Mouse (Mus musculus): ENCODE measurements around the gene Rgr.

GRCm38 (mm10) chr14:37027951-37028350, 20.8 kb downstream of the Rgr start:
- TF ChIP-seq CTCF (IDR thresholded peaks at IDR 0.05; ENCODE audit: low read depth) (no peak), EP300 (IDR thresholded peaks at IDR 0.05; ENCODE audit: low read depth) (no peak)
